Mouse (Mus musculus): ENCODE measurements around the gene Gas2l1. TPM values are rescaled to one million over a fixed set of nuclear protein-coding genes. Genes with fewer than 3 reads are reported as not detected.

The Gas2l1 gene
- polyA plus RNA-seq, 1 experiment, result 28.4 TPM

- TF ChIP-seq CTCF (IDR thresholded peaks at IDR 0.05; ENCODE audit: low read depth, low read length) (no peak), EP300 (IDR thresholded peaks at IDR 0.05; ENCODE audit: insufficient read depth, low read depth, low read length) (0 out of 2 replicates have a peak, but pooled peaks have one; percentile 29)
- Histone ChIP-seq H3K4me1 (ENCODE audit: control insufficient read depth, insufficient read depth, low read length) (no peaks in the 10 kb centered on the region), H3K27me3 (ENCODE audit: control insufficient read depth, insufficient read depth, low read length, poor library complexity, severe bottlenecking) (no peaks in the 10 kb centered on the region), H3K4me3 (ENCODE audit: low read depth, low read length) (no peak overlapping the region), H3K9me3 (replicated peaks; ENCODE audit: control insufficient read depth, insufficient read depth, low read length, poor library complexity, severe bottlenecking) (no peaks in the 10 kb centered on the region), H3K27ac (ENCODE audit: insufficient read depth, low read length) (no peak overlapping the region), H3K9ac (ENCODE audit: low read depth, poor library complexity, severe bottlenecking) (no peak overlapping the region), H3K36me3 (ENCODE audit: control insufficient read depth, insufficient read depth, low read length, poor library complexity, severe bottlenecking) (no peaks in the 10 kb centered on the region)
These were observed 18.7 kb downstream of the Gas2l1 start for GRCm38 (mm10) chr11:5046321-5046926.

GRCm38 (mm10) chr11:5042645-5043381 is 22.3 kb downstream of the Gas2l1 start:
- TF ChIP-seq CTCF (IDR thresholded peaks at IDR 0.05; ENCODE audit: low read depth, low read length) (no peak), POLR2A (IDR thresholded peaks at IDR 0.05; ENCODE audit: insufficient read depth, low read length) (no peak), EP300 (IDR thresholded peaks at IDR 0.05; ENCODE audit: insufficient read depth, low read depth, low read length) (no peak)
- no peak overlapping the region for H3K27ac ChIP-seq (ENCODE audit: insufficient read depth, low read length)
- no peaks in the 10 kb centered on the region for H3K9me3 ChIP-seq (replicated peaks; ENCODE audit: control insufficient read depth, insufficient read depth, low read length, poor library complexity, severe bottlenecking)
- H3K4me1 ChIP-seq (ENCODE audit: control insufficient read depth, insufficient read depth, low read length), result no peaks in the 10 kb centered on the region
- no peak overlapping the region for H3K9ac ChIP-seq (ENCODE audit: low read depth, poor library complexity, severe bottlenecking)
- H3K36me3 ChIP-seq (ENCODE audit: control insufficient read depth, insufficient read depth, low read length, poor library complexity, severe bottlenecking), result no peaks in the 10 kb centered on the region
- no peak overlapping the region for H3K4me3 ChIP-seq (ENCODE audit: low read depth, low read length)
- H3K27me3 ChIP-seq (ENCODE audit: control insufficient read depth, insufficient read depth, low read length, poor library complexity, severe bottlenecking), result no peaks in the 10 kb centered on the region

GRCm38 (mm10) chr11:5041144-5041780 is 23.9 kb downstream of the Gas2l1 start:
- Histone ChIP-seq H3K27me3 (ENCODE audit: control insufficient read depth, insufficient read depth, low read length, poor library complexity, severe bottlenecking) (no peaks in the 10 kb centered on the region), H3K4me3 (ENCODE audit: low read depth, low read length) (no peak overlapping the region), H3K27ac (ENCODE audit: insufficient read depth, low read length) (no peak overlapping the region), H3K9ac (ENCODE audit: low read depth, poor library complexity, severe bottlenecking) (no peak overlapping the region), H3K4me1 (ENCODE audit: control insufficient read depth, insufficient read depth, low read length) (no peaks in the 10 kb centered on the region), H3K36me3 (ENCODE audit: control insufficient read depth, insufficient read depth, low read length, poor library complexity, severe bottlenecking) (no peaks in the 10 kb centered on the region), H3K9me3 (replicated peaks; ENCODE audit: control insufficient read depth, insufficient read depth, low read length, poor library complexity, severe bottlenecking) (no peaks in the 10 kb centered on the region)
- TF ChIP-seq CTCF (IDR thresholded peaks at IDR 0.05; ENCODE audit: low read depth, low read length) (no peak), EP300 (IDR thresholded peaks at IDR 0.05; ENCODE audit: insufficient read depth, low read depth, low read length) (no peak), POLR2A (IDR thresholded peaks at IDR 0.05; ENCODE audit: insufficient read depth, low read length) (no peak)

GRCm38 (mm10) chr11:5040585-5040984 is 24.5 kb downstream of the Gas2l1 start:
- no peak overlapping the region for H3K9ac ChIP-seq (ENCODE audit: low read depth, poor library complexity, severe bottlenecking)
- H3K36me3 ChIP-seq (ENCODE audit: control insufficient read depth, insufficient read depth, low read length, poor library complexity, severe bottlenecking), result no peaks in the 10 kb centered on the region

GRCm38 (mm10) chr11:5037146-5037854 is 27.8 kb downstream of the Gas2l1 start:
- Histone ChIP-seq H3K27me3 (ENCODE audit: control insufficient read depth, insufficient read depth, low read length, poor library complexity, severe bottlenecking) (no peaks in the 10 kb centered on the region), H3K27ac (ENCODE audit: insufficient read depth, low read length) (no peak overlapping the region), H3K9ac (ENCODE audit: low read depth, poor library complexity, severe bottlenecking) (no peak overlapping the region), H3K36me3 (ENCODE audit: control insufficient read depth, insufficient read depth, low read length, poor library complexity, severe bottlenecking) (0 out of 2 replicates have a peak, but pooled peaks cover 3% of the 10 kb centered on the region), H3K4me3 (ENCODE audit: low read depth, low read length) (no peak overlapping the region), H3K4me1 (ENCODE audit: control insufficient read depth, insufficient read depth, low read length) (no peaks in the 10 kb centered on the region), H3K9me3 (replicated peaks; ENCODE audit: control insufficient read depth, insufficient read depth, low read length, poor library complexity, severe bottlenecking) (no peaks in the 10 kb centered on the region)
- TF ChIP-seq EP300 (IDR thresholded peaks at IDR 0.05; ENCODE audit: insufficient read depth, low read depth, low read length), result no peak
- no peak for TF ChIP-seq POLR2A (IDR thresholded peaks at IDR 0.05; ENCODE audit: insufficient read depth, low read length)
- no peak for TF ChIP-seq CTCF (IDR thresholded peaks at IDR 0.05; ENCODE audit: low read depth, low read length)

More at GRCm38 (mm10) chr11:5040585-5040984, 24.5 kb downstream of the Gas2l1 start:
- H3K4me3 ChIP-seq (ENCODE audit: low read depth, low read length), result no peak overlapping the region
- no peaks in the 10 kb centered on the region for H3K9me3 ChIP-seq (replicated peaks; ENCODE audit: control insufficient read depth, insufficient read depth, low read length, poor library complexity, severe bottlenecking)
- no peaks in the 10 kb centered on the region for H3K27me3 ChIP-seq (ENCODE audit: control insufficient read depth, insufficient read depth, low read length, poor library complexity, severe bottlenecking)
- no peak for TF ChIP-seq EP300 (IDR thresholded peaks at IDR 0.05; ENCODE audit: insufficient read depth, low read depth, low read length)
- no peak for TF ChIP-seq CTCF (IDR thresholded peaks at IDR 0.05; ENCODE audit: low read depth, low read length)
- no peak for TF ChIP-seq POLR2A (IDR thresholded peaks at IDR 0.05; ENCODE audit: insufficient read depth, low read length)
- H3K4me1 ChIP-seq (ENCODE audit: control insufficient read depth, insufficient read depth, low read length), result no peaks in the 10 kb centered on the region
- H3K27ac ChIP-seq (ENCODE audit: insufficient read depth, low read length), result no peak overlapping the region
